Mouse (Mus musculus): ENCODE measurements around the gene Col16a1. TPM values are rescaled to one million over a fixed set of nuclear protein-coding genes. Genes with fewer than 3 reads are reported as not detected.

Gene Col16a1
- total RNA-seq, 2 experiments from 2014 or later: 13.9 to 19.7 TPM

- intact Hi-C loops (cut with DNase I): no loop called here
- peak; percentile 68 to 81 for DNase-seq
Measured at GRCm38 (mm10) chr4:130081345-130082190, 33.9 kb downstream of the Col16a1 start.

- intact Hi-C loops (cut with DNase I): no loop called here
- no peak for DNase-seq
Measured at GRCm38 (mm10) chr4:130082211-130082610, 34.6 kb downstream of the Col16a1 start.

- DNase-seq: peak; percentile 63 to 67
- intact Hi-C loops (cut with DNase I): no loop called here
Measured at GRCm38 (mm10) chr4:130084331-130084945, 36.8 kb downstream of the Col16a1 start.

DNA sequence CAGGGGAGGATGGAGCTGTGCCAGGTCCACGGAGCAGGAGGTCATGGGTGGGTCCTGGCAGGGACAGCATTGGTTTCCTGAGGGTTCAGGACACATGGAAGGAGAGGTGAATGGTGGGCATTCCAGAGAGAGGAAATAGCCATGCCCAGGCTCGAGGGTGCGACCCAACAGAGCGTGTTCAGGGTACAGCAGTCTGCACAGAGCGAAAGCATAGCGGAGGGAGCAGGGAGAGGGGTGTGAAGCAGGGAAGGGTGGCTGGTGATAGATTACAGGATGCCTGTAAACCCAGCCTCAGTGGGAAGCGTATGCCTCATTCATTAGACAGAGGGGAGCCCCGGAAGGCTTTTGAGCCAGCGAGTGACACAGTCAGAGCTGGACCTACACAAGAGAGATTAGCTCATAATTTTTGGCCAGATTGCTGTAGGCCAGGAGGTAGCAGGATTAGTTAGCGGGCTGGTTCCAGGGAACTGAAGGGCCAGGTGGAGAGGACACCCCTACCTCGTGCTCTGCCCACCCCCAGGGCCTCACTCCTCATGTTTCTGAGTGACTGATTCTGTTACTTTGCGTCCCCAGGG lies 37.7 kb downstream of the Col16a1 start:
- DNase-seq: no peak
- intact Hi-C loops (cut with DNase I): loop anchor here (5.0 kb wide), 2 partner anchors 298 to 383 kb away; no protein-coding TSS in a partner anchor

DNA sequence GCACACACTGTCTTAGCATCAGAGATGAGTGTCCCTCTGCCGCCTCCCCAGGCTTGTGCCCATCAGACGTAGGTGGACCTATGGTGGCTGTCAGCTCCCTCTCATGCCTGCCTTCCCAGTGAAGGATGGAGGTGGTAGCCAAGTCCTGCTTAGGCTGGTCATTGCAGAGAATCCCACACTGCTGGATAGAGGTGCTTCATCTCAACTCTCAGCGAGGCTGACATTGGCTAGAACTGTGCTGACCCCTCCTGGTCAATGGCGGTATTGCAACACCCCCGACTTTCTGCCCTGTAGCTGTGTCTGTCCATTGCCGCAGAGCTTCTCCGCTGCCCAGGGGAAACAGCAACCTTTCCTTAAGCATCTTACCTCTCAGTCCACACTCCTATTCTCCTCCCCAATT lies 39.7 kb downstream of the Col16a1 start:
- intact Hi-C loops (cut with DNase I): loop anchor here (1.0 to 5.0 kb wide), 4 partner anchors 51 to 385 kb away; no protein-coding TSS in a partner anchor
- peak; percentile 92 to 96 for DNase-seq

DNA sequence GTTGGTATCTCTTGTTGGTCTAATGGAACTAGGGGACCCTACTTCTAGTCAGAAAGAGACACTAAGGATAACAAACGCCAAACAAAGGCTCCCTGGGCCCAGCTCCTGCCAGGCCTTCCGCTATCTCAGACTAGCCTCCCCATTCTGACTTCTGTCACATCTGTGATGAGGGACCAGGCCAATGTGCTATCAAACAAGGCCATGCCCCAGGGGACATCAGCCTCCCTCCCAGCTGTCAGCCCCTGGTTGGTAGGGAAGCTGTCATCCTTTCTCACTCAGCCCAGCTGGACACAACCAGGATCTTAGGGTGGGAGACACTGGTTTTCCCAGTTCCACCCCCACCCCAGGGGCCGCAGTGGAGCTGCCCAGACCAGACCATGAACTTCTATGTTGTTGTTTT lies 47.5 kb downstream of the Col16a1 start:
- intact Hi-C loops (cut with DNase I): no loop called here

DNA sequence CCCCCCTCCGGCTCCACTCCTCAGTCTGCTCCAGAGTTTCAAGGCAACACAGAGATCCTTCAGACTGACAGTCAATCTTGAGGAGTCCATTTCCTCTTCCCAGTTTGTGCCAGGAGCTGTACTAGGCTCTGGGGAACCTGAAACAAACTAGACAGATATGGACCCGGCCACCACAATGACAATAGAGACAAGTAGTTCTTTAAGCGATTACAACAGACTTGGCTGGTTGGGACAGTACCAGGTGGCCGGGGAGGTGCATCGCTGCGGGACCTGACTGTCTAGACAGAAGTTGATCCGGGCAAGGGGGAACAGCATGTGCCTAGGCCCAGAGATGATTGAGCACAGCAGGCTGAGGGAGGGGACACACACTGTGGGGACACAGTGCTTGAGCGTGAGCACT lies 53.5 kb downstream of the Col16a1 start:
- intact Hi-C loops (cut with DNase I): no loop called here
- DNase-seq: no peak

More for the DNA sequence above, 47.5 kb downstream of the Col16a1 start:
- no peak for DNase-seq

GRCm38 (mm10) chr4:130102111-130102651 lies 54.5 kb downstream of the Col16a1 start, which contains the start of gene Pef1:
Gene Pef1 (plus strand): TSS chr4:130102558.
- intact Hi-C loops (cut with DNase I): no loop called here
- no peak for DNase-seq

DNA sequence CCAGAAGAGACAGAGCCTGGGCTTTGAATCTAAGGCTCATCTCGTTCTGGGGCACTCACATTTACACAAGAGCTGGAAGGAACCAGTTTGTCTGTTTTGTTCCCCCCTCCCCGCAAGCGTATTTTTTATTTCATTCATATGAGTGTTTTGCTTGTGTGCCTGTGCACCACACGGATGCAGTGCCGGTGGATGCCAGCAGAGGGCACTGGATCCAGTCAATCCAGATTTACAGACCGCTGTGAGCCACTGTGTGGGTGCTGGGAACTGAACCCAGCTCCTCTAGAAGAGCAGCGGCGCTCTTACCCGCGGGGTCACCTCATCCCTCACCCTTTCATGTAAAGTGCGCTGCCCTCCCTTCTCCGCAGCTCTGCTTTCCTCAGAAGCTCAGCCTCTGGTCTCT lies 56.0 kb downstream of the Col16a1 start:
- DNase-seq: no peak
- intact Hi-C loops (cut with DNase I): no loop called here

GRCm38 (mm10) chr4:130104584-130104983 lies 56.9 kb downstream of the Col16a1 start:
- DNase-seq: no peak
- intact Hi-C loops (cut with DNase I): no loop called here

GRCm38 (mm10) chr4:130107065-130107443 lies 59.4 kb downstream of the Col16a1 start:
- intact Hi-C loops (cut with DNase I): no loop called here
- DNase-seq: no peak

DNA sequence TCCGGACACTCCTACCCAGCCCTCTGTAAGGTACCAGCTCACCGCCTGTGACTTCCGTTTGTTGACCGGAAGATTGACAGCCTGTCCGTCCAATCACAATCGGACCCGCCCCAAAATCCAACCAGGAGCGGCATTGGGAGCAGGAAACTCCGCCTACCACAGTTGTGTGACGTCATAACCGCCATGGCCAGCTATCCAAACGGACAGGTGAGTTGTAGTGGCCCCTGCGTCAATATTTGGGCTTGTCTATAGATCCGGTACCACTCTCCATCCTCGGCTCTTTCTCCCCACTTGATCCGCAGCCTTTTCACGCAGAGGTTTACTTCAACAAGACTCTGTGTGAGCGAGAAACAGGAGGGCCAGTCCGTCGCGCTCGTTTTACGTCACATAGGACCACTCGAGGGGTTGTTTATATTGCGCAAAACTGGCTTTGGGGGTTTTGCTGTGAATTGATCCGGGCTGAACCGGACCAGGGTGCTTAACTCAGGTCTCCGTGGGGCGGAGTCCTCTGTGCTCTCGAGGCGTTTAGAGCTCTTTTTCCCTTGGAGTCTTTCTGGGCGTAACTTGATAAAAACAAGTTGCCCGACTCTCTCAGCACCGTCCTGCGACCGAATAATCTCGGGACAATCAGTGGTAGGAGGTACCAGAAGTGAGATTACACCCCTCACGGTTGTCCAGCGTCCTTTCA lies 59.9 kb downstream of the Col16a1 start:
- DNase-seq: peak; percentile 100
- intact Hi-C loops (cut with DNase I): no loop called here

DNA sequence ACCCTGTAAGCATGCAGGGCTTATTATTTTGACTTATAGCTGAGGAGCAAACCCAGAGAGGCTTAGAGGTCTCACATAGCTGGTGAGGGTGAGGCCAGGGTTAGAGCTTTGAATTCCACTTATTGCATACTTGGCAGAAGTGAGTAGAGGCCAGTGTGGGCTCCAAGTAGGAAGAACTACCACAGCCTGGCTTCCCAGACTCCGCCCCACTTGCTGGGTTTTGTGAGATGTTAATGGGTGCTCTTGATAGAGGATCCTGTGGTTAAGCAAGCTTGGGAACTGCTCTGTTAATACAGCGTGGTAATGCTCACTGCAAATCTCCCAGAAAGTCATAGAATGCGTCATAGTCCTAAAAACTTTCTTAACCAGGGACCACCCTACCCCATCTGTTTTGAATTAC lies 61.3 kb downstream of the Col16a1 start:
- DNase-seq: no peak
- intact Hi-C loops (cut with DNase I): no loop called here

DNA sequence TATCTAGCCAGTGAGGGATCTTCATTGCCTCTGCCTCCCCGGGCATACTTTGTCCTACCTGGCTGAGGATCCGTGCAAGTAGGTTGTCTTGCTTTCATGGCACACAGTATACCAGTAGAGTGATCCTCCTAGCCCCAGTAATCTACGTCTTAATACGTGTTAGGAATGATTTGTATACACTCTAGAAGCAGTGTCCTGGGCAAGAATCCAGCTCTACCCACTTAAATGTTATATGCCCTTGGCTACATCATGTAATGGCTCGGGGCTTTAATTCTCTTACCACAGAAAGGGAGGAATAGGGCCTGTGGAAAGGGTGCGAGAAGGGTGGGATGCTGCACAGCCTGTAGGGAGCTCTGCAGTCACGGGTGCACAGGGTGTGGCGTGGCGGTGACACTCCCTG lies 62.0 kb downstream of the Col16a1 start:
- intact Hi-C loops (cut with DNase I): no loop called here
- no peak for DNase-seq

DNA sequence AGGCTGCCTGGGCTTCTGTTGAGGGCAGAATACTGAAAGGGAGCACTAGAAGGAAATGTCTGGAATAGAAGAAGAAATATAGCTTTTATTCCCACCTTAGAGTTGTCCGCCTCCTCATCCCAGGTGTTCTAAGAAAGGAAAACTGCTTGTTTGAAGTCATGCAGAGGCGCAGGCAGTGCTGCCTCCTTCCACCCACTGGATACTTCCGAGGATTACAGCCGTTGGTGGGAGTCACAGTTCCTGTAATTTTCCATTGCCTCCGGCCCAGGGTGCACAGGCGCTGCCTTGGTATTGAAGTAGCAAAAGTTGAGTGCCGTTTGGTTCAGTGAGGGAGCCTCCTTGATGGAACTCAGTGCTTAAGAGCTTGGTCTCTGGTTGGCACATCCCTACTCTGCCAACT lies 62.5 kb downstream of the Col16a1 start:
- no peak for DNase-seq
- intact Hi-C loops (cut with DNase I): no loop called here

DNA sequence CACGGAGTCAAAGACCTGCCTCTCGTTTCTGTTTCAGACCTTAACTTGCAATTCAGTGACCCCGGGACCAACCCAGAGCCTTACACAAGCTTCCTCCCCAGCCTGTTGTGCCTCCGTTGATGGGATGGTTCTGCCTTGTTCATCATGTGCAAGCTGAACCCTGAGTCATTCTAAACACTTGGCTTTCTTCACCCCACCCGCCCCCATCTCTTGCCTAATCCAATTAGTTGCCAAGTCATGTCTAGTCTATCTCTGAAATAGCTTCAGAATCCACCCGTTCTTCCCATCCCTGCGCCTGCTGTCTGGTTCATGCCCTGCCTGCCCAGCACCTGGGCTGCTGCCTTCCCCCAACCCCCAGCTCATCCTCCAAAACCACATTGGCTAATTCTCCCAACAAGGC lies 64.7 kb downstream of the Col16a1 start:
- intact Hi-C loops (cut with DNase I): no loop called here
- DNase-seq: peak; percentile 39 to 43

- intact Hi-C loops (cut with DNase I): no loop called here
- no peak for DNase-seq
Measured at GRCm38 (mm10) chr4:130112732-130113131, 65.1 kb downstream of the Col16a1 start.

- DNase-seq: no peak
- intact Hi-C loops (cut with DNase I): no loop called here
Measured at GRCm38 (mm10) chr4:130120752-130121151, 73.1 kb downstream of the Col16a1 start.

DNA sequence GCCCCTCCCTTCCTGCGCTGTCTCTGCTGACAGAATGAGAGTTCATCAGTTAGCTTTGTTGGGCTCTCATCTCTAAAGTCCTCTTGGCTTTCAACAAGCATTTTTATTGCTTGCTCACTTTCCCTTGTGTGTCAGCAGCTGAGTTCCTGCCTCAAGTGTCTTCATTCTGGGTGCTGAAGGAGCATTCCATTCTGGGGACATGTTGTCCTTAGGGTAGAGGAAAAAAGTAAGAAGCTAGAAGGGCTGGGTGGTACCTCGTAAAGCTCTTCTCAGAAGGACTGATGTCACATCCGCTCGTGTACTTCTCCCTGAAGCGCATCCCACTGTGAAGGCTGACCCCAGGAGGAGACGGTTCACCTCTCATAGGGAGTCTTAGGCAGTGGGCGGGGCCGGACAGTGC lies 73.9 kb downstream of the Col16a1 start:
- no peak for DNase-seq
- intact Hi-C loops (cut with DNase I): no loop called here

DNA sequence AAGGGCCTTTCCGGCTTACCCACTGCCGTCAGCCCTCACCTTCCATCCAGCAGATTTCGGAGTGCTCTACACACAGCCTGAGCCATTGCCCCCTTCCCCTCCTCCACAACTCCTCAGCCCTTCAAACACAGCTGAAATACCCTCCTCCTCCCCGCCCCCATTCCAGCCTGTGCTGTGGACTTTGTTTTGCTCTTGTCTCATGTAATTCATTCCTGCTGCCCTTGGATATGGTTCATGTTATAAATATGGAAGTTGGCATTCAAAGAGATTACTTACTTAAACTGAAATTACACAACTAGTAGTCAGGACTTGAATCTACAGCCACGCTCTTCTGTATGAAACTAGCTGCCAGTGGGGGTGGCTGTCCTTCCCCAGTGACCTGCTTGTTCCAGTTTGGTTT lies 75.4 kb downstream of the Col16a1 start:
- intact Hi-C loops (cut with DNase I): no loop called here

DNA sequence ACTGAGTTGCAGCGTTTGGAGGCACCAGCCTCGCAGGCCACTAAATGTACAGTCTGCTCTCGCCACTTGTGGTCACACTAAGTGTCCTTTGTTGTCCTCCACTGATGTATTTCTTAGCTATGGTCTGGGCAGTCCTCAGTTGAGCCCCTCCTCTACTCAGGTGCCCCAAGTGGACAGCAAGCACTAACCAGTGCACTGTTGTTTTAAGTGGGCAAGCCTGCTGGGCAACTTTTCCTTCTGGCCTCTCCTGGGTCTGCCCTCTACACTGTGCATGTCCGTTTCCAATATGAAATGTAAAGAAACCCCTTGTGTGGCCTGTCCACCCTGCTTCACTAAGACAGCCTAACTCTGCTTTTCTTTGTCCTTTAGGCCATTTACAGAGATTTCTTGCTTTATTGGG lies 76.5 kb downstream of the Col16a1 start:
- no peak for DNase-seq
- intact Hi-C loops (cut with DNase I): no loop called here

More for the DNA sequence above, 75.4 kb downstream of the Col16a1 start:
- no peak for DNase-seq
